Mouse (Mus musculus): ENCODE data around the gene Lpp. TPM values are rescaled to one million over a fixed set of nuclear protein-coding genes. Genes with fewer than 3 reads are reported as not detected.

Gene Lpp
- total and polyA plus RNA-seq, 3 experiments, result not detected

DNA sequence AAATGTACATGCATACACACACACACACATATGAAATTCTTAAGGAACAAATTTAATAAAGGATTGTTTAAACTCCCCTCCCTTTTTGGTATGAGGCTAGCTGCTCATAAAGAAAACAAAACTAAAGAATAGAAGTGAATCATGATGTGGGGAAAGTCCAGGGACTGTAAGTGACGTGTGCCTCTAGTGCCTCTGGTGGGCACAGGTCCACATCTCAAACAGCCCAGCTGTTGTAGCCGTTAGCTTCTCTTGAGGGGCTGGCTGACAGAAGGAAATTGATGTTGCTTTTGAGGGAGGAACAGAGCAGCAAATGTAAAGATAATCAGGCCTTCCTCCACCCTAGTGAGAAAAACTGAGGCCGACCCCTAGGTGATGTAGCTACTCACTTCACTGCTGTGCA lies 517.5 kb downstream of the Lpp start:
- no peaks in the 10 kb centered on the region for H3K36me3 ChIP-seq (ENCODE audit: control insufficient read depth in 1 of 2, insufficient read depth in 2 of 2, low read length in 2 of 2)
- no peaks in the 10 kb centered on the region for H3K9me3 ChIP-seq (replicated peaks; ENCODE audit: insufficient read depth, low read length)
- no peak overlapping the region for H3K27ac ChIP-seq (ENCODE audit: control insufficient read depth, low read depth, low read length)
- TF ChIP-seq MAX (IDR thresholded peaks at IDR 0.05; ENCODE audit: low read length) (no peak), SIN3A (IDR thresholded peaks at IDR 0.05; ENCODE audit: low read length) (no peak), NRF1 (IDR thresholded peaks at IDR 0.05; ENCODE audit: insufficient read depth, low read depth, low read length, poor library complexity, severe bottlenecking) (no peak), BHLHE40 (IDR thresholded peaks at IDR 0.05; ENCODE audit: borderline replicate concordance, low read depth, low read length) (no peak), TBP (IDR thresholded peaks at IDR 0.05; ENCODE audit: low read depth, low read length) (no peak)
- no peak overlapping the region for H3K9ac ChIP-seq (ENCODE audit: control insufficient read depth, low read depth, low read length, poor library complexity, severe bottlenecking)
- H3K4me1 ChIP-seq (ENCODE audit: control insufficient read depth in 1 of 2, insufficient read depth in 2 of 2, low read length in 2 of 2), result no peaks in the 10 kb centered on the region
- H3K79me2 ChIP-seq (ENCODE audit: control insufficient read depth, insufficient read depth, low read length, poor library complexity), result no peaks in the 10 kb centered on the region
- H3K27me3 ChIP-seq (ENCODE audit: control insufficient read depth in 1 of 2, insufficient read depth in 2 of 2, low read length in 2 of 2), result no peaks in the 10 kb centered on the region
- DNase-seq (ENCODE audit: low read depth, low spot score), result no peak
- H3K4me3 ChIP-seq (ENCODE audit: control insufficient read depth in 1 of 2, insufficient read depth in 1 of 2, low read depth in 2 of 2, low read length in 2 of 2), result no peak overlapping the region

DNA sequence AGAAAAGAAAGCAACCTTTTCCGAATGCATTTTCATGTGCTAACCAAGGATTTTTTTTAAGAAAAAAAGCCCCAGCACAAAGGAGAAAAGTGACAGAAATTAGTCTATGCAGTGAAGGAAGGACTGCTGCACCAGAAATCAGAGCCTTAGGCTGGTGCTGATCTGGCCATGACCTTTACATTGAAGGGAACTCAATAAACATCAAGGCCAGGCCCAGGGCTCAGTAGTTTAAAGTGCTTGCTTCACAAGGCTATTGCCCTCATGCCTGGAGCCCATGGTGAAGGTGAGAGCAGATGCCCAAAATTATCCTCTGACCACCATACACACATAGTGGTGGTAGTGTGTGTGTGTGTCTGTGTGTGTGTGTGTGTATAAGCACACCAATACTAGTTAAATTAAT lies 519.1 kb downstream of the Lpp start:
- no peak for DNase-seq (ENCODE audit: low read depth, low spot score)
- Histone ChIP-seq H3K9me3 (replicated peaks; ENCODE audit: insufficient read depth, low read length) (no peaks in the 10 kb centered on the region), H3K27me3 (ENCODE audit: control insufficient read depth in 1 of 2, insufficient read depth in 2 of 2, low read length in 2 of 2) (no peaks in the 10 kb centered on the region), H3K4me1 (ENCODE audit: control insufficient read depth in 1 of 2, insufficient read depth in 2 of 2, low read length in 2 of 2) (no peaks in the 10 kb centered on the region), H3K27ac (ENCODE audit: control insufficient read depth, low read depth, low read length) (no peak overlapping the region), H3K79me2 (ENCODE audit: control insufficient read depth, insufficient read depth, low read length, poor library complexity) (no peaks in the 10 kb centered on the region), H3K36me3 (ENCODE audit: control insufficient read depth in 1 of 2, insufficient read depth in 2 of 2, low read length in 2 of 2) (no peaks in the 10 kb centered on the region), H3K4me3 (ENCODE audit: control insufficient read depth in 1 of 2, insufficient read depth in 1 of 2, low read depth in 2 of 2, low read length in 2 of 2) (no peak overlapping the region), H3K9ac (ENCODE audit: control insufficient read depth, low read depth, low read length, poor library complexity, severe bottlenecking) (no peak overlapping the region)
- TF ChIP-seq USF1 (IDR thresholded peaks at IDR 0.05; ENCODE audit: low read depth, low read length) (no peak), KAT2A (conservative IDR thresholded peaks at IDR 0.05; ENCODE audit: low read depth, low read length) (no peak), JUND (IDR thresholded peaks at IDR 0.05; ENCODE audit: low read depth, low read length) (no peak), TAL1 (IDR thresholded peaks at IDR 0.05; ENCODE audit: low read length) (no peak), ZKSCAN1 (IDR thresholded peaks at IDR 0.05; ENCODE audit: low read depth, low read length) (no peak), GABPA (IDR thresholded peaks at IDR 0.05; ENCODE audit: low read depth, low read length) (no peak), HCFC1 (IDR thresholded peaks at IDR 0.05; ENCODE audit: low read depth, low read length) (no peak)

DNA sequence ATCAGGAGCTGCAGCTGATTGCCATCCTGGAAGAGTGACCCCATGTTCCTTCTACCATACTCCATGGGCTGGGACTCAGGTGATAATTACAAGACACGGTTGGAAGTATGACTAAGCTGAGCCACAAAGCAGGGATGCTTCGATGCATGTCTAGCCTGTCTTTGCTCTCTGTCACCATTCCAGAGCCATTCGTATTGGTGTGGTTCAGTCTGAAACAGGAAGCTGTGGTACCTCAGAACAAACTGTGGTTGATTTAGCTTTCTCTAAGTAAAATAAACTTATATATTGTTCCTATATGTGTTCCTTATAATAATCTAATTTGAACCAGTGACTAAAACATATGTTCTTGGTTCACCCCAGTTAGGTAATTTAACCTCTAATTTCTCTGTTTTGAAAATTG lies 519.7 kb downstream of the Lpp start:
- H3K27me3 ChIP-seq (ENCODE audit: control insufficient read depth in 1 of 2, insufficient read depth in 2 of 2, low read length in 2 of 2), result no peaks in the 10 kb centered on the region
- TF ChIP-seq MEF2A (IDR thresholded peaks at IDR 0.05; ENCODE audit: extremely low read depth, insufficient replicate concordance, low read depth, low read length, poor library complexity, severe bottlenecking) (no peak), SIN3A (IDR thresholded peaks at IDR 0.05; ENCODE audit: low read length) (no peak)
- H3K36me3 ChIP-seq (ENCODE audit: control insufficient read depth in 1 of 2, insufficient read depth in 2 of 2, low read length in 2 of 2), result no peaks in the 10 kb centered on the region
- H3K4me3 ChIP-seq (ENCODE audit: control insufficient read depth in 1 of 2, insufficient read depth in 1 of 2, low read depth in 2 of 2, low read length in 2 of 2), result no peak overlapping the region
- no peak overlapping the region for H3K27ac ChIP-seq (ENCODE audit: control insufficient read depth, low read depth, low read length)
- H3K79me2 ChIP-seq (ENCODE audit: control insufficient read depth, insufficient read depth, low read length, poor library complexity), result no peaks in the 10 kb centered on the region
- no peak overlapping the region for H3K9ac ChIP-seq (ENCODE audit: control insufficient read depth, low read depth, low read length, poor library complexity, severe bottlenecking)
- H3K4me1 ChIP-seq (ENCODE audit: control insufficient read depth in 1 of 2, insufficient read depth in 2 of 2, low read length in 2 of 2), result no peaks in the 10 kb centered on the region
- no peak for DNase-seq (ENCODE audit: low read depth, low spot score)
- no peaks in the 10 kb centered on the region for H3K9me3 ChIP-seq (replicated peaks; ENCODE audit: insufficient read depth, low read length)
